Mouse (Mus musculus) brain, embryonic 14.5 days (tissue): ENCODE measurements at regions not wholly inside any gene's neighbourhood (a gene's known extent, or its start where the extent isn't known, plus 50 kb on each side); places are given as distances from the start of the nearest gene placed in this dataset.
"Not testable (repeated sequence)": the region's sequence is repeated elsewhere in the genome, so short reads cannot be mapped to it uniquely, and the experiment has no call there.

Source experiments
- CTCF ChIP-seq: fragments of 200-500 bp; IDR thresholded peaks from 2 replicates; pipeline ENCODE4 v1.5.1; 2012; ENCODE audit warnings: inconsistent platforms, mild to moderate bottlenecking, moderate library complexity, borderline replicate concordance; ENCODE audit not compliant: insufficient read depth, insufficient read length; ENCODE audit errors: extremely low read depth
- POLR2A ChIP-seq: fragments of 200-500 bp; IDR thresholded peaks from 2 replicates; pipeline ENCODE4 v1.6.1; 2012; ENCODE audit warnings: mild to moderate bottlenecking, inconsistent platforms, borderline replicate concordance; ENCODE audit not compliant: poor library complexity, insufficient read depth, insufficient read length, severe bottlenecking; ENCODE audit errors: extremely low read depth

GRCm38 (mm10) chr14:47973161-47973560, 147.5 kb upstream of the Peli2 start:
- not testable (repeated sequence) for TF ChIP-seq POLR2A, CTCF
